Mouse (Mus musculus) urinary bladder, adult 2 months (tissue): ENCODE data around the gene Nckipsd. TPM values are rescaled to one million over a fixed set of nuclear protein-coding genes. Genes with fewer than 3 reads are reported as not detected.
A peak's percentile ranks its signal among the peaks of the same experiment; 100 is the strongest.

Experiments used
- DNase-seq: peaks from one replicate; pipeline ENCODE4 v3.0.0; 2022; ENCODE audit warnings: low spot score
- polyA plus RNA-seq: library from polyadenylated mRNA; depleted of rRNA; stranded (reverse); fragments of >200 nt; gene quantifications from 2 replicates; pipeline ENCODE4 v1.2.3, GENCODE M21; 2012; rRNA removed

Gene Nckipsd
- 10.2 and 11.7 TPM in 2 replicates for polyA plus RNA-seq

GRCm38 (mm10) chr9:108808163-108808665 is at the start of gene Nckipsd:
Gene Nckipsd, plus strand, starts transcription at chr9:108808368.
- peak; percentile 97 for DNase-seq

DNA sequence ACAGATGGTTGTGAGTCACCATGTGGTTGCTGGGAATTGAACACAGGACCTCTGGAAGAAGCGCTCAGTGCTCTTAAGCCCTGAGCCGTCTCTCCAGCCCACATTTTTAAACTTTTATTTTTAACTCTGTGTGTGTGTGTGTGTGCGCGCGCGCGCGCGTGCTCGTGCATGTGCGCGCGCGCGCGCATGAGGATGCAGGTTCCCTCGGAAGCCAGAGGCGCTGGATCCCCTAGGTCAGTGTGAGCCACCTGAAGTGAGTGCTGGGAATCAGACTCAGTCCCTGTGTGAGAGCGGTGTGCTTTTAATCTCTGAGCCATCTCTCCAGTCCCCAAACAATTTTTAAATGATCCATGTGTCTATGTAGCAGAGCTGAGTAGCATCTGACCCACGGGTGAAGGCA is 49.0 kb upstream of the Nckipsd start:
- no peak for DNase-seq

GRCm38 (mm10) chr9:108759805-108760204 is 48.4 kb upstream of the Nckipsd start:
- DNase-seq: no peak

DNA sequence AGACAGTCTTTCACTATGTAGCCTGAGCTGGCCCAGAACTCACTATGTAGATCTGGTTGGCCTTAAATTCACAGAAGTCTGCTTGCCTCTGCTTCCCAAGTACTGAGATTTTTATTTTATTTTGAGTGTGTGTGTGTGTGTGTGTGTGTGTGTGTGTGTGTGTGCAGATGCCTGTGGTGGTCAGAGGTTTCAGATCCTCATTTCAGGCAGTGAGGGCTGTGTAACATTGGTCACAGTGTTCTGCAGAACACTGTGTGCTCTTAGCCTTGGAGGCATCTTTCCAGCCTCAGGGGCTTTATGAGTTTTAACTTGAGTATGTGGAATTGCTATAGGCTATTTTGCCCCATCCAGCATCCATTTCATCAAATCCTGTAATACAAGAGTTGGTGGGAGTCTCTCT is 46.6 kb upstream of the Nckipsd start:
- no peak for DNase-seq

DNA sequence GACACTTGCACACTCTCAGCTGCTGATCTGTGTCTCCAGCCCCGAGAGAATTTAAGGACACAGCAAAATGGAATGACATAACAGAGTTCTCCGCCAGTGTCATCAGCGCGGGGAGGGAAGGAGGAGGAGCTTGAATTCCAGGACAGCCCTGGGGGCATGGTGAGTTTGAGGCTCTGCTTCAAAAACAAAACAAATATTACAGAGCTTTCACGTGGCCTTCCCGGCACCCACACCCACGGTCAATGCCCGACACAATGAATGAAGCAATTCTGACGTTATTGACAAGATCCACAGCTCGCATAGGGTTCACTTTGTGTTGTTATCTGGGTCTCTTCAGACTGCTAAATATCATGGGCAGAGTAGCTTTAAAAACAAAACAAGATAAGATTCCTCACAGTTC is 43.2 kb upstream of the Nckipsd start:
- DNase-seq: no peak

DNA sequence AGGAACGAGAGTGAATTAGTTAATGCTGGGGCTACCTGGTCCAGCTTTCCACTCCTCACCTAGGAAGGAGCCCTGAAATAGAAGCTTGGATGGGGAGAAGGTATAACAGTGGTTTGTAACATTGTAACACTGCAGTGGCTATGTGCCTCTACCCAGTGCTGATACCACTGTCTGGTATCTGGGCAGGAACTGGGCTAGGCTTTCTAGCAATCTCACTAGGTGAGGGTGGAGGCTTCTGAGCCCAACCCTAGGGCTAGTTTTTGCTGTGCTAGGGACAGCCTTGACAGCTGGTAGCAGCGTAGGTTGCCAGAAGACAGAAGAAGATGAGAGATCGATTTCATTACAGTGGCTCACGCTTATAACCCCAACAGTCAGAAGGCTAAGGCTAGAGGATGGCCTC is 31.6 kb upstream of the Nckipsd start:
- DNase-seq: no peak

DNA sequence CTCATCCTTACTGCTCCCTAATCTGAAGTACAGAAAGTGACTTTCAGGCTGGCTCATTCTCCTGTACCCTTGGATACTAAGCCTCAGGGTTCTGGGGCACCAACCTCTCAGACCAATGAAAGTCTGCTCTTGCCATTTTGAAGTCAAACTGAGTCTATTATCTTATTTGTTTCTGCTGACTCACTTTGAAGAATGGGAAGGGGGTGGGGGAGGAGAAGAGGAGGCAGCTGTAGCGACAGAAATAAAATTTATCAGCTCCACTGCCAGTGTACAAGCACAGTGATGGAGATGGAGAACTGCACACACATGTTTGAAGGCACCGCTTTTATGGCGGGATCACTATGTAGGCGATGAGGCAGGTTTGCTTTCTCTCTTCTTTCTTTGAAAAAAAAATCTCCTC is 30.9 kb upstream of the Nckipsd start:
- DNase-seq: no peak

- no peak for DNase-seq
These were observed 27.2 kb upstream of the Nckipsd start for GRCm38 (mm10) chr9:108780959-108781358.

GRCm38 (mm10) chr9:108781891-108782290 is 26.3 kb upstream of the Nckipsd start:
- DNase-seq: no peak

DNA sequence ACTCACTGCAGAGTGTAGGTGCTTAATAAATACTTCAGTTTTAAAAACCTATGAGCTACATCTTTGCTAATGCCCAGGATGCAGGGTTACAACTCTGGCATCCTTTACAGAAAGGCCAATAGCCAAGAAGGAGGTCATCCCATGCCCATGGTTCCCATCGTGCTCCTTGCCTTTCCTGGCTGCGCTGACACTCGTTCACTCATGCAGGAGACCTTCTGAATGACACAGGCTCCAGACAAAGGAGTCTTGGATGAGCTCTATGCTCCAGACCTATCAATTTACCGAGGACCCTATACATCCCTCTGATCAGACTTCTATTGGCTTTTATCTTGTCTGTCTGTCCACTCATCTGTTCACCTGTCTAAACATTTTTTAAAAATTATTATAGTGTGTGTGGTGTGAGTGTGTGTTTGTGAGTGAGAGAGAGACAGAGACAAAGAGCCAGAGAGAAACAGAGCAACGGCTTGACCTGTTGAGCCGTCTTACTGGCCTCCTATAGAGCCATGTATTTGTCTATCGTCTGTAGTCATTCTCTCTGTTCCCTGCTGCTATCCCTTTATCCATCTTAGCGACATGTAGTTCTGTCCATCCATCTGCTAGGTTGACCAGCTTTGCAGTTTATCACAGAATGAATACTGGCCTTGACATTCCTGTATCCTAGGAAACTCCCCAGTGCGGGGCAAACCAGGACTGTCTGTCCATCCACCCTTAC is 25.2 kb upstream of the Nckipsd start:
- DNase-seq: no peak

DNA sequence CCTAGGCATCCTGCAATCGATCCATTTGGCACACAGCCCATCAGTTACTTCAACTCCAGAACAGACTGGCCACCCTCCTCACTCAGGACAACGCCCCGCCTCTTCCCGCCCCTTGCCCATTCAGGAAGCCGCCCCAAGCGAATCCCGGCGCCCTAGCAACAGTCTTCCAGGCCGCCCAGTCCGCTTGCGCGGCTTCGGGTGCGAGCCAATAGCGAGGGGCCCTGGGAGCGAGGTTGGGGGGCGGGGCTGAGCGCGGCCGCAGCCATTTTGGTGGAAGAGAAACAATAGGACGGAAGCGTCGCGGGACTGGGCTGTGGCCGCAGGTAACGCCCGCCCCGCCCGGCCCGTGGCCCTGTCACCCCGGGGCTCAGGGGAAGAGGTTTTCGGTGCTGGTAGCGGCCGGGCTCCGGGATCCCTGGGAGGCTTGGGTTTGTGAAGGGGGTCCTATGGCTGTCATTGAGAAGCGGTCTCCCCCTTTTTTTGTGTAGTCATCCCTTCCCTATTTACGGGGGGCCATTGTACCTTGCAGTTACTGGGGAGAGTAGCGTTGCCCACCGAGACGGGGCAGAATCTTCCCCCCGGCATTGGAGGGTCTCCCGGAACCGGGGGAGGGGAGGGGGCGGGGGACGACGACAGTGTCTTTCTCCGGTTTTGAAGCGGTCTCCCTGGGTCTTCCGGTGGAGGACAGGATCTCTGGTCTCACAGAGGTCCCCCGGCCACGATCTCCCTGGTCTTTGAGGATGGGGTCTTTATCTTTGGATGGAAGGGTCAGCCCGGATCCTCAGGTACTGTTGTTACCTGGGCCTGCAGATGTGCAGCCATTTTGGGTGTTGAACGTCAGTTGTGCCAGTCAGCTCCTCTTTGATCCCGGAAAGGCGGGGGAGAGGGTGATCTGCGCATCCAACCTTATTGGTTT is 24.4 kb upstream of the Nckipsd start, which contains the start of gene Ip6k2:
Gene Ip6k2 (plus strand): TSS at position 249 of the 916 bp plus-strand sequence.
- peak; percentile 90 for DNase-seq

- no peak for DNase-seq
These were observed 22.8 kb upstream of the Nckipsd start for GRCm38 (mm10) chr9:108785416-108785815.

- DNase-seq: no peak
These were observed 21.7 kb upstream of the Nckipsd start for GRCm38 (mm10) chr9:108786494-108786893.

GRCm38 (mm10) chr9:108787080-108787479 is 21.1 kb upstream of the Nckipsd start:
- no peak for DNase-seq

DNA sequence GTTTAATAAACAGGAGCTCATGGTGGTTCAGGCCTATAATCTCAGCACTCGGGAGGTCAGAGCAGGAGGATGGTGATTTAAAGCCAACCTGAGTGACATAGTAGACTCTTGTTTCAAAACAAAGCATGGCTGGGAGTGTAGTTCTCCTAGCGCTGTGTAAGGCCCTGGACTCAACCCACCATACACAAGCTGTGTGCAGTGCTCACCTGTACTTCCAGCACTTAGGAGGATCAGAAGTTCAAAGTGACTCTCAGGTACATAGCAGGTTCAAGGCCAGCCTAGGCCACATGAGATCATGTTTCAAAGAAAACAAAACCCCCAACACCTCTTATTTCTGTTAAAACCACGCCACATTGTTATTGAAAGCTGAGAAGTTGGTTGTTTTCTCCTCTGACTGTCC is 19.5 kb upstream of the Nckipsd start:
- DNase-seq: no peak

DNA sequence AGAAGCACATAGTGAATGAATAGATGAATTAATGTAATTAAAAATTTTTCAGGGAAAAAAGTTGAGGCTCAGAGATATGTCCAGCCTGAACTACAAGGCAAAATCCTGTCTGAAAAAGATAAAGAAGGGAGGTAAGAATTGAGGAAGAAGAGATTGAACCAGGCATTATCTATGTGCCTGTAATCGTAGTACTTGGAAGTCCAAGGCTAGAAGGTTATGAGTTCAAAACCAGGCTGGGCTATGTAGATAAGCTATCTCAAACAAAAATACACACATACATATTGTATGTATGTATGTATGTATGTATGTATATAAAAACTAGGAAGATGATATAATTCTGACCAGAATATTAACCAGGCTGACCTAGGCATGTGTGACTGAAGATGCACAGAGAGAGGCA is 15.9 kb upstream of the Nckipsd start:
- no peak for DNase-seq

DNA sequence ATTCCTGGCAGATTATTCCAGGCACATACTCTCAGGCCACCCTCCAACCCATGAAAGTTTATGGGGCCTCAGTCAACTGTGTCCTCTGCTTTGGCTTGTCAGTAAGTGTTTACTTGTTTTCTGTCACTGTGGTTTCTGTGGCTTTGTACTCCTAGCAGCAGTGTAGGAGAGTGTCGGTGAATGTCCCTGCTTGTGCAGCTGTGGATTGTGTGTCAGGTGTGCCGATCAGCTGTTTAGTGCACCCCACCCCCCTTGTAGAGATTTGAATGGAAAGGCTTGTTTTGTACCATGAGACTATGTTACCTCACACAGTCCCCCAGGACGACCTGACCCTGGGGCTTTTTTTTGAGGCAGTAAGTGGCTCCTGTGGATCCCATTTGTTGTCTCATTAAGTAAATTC is 15.4 kb upstream of the Nckipsd start:
- no peak for DNase-seq

- no peak for DNase-seq
These were observed 12.9 kb upstream of the Nckipsd start for GRCm38 (mm10) chr9:108795281-108795680.

- DNase-seq: no peak
These were observed 12.4 kb upstream of the Nckipsd start for GRCm38 (mm10) chr9:108795762-108796161.

DNA sequence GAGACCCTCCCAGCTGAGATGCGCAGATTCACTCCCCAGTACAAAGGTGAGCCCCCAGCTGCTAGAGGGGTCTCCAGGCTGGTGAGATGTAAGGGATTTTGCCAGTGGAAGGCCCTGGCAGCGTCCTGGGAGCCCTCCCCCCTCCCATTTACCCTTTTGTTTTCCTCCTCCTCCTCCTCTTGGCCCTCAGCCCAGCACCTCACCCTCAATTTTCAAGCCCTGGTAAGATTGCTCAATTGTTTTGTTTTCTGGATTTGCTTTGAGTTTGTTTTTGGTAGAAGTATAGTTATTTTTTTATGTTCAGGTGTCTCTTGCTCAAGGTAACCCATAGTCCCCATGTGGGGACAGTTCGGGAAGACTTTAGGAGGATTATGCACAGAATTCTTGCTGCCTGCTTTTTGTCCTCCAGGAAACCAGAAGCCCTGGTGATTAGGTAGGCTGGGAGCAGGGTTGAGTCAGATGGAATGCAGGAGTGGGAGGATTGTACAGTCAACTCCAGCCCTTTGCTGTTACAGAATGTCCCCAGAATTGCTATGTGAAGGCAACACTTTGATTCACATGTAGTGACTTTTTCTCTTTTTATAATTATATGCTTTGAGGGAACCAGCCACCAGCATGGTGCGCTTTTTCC is 11.7 kb upstream of the Nckipsd start:
- no peak for DNase-seq

- no peak for DNase-seq
These were observed 10.7 kb upstream of the Nckipsd start for GRCm38 (mm10) chr9:108797477-108797876.

GRCm38 (mm10) chr9:108798508-108799075 is 9.6 kb upstream of the Nckipsd start:
- DNase-seq: no peak
